Mouse (Mus musculus) B cell, adult 2 months (primary cell): ENCODE measurements around the gene Frem2.

ENCODE experiments used
- DNase-seq, 2 experiments: peaks; one replicate each; pipeline ENCODE4 v3.0.0; 2022

Gene Frem2

GRCm38 (mm10) chr3:53552691-53553090 lies 104.5 kb downstream of the Frem2 start:
- DNase-seq: no peak

DNA sequence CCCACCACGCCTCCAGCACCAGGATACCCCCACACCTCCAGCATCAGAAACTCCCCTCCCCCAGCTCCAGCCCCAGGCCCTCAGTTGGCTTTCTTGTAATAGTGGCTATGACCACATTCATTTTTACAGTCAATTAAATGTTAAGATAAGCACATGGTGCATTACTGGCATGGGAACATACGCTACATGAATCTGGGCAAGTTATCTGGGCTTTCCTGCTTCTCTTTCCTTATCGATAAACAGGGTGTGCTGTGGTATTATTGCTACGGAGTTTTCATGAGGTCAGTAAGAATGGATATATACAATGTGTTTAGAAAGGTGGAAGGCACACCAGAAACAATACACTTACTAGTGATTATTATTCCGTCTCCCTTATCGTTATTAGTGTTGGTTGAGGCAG lies 125.1 kb downstream of the Frem2 start:
- no peak for DNase-seq

GRCm38 (mm10) chr3:53530305-53530704 lies 126.8 kb downstream of the Frem2 start:
- no peak for DNase-seq

DNA sequence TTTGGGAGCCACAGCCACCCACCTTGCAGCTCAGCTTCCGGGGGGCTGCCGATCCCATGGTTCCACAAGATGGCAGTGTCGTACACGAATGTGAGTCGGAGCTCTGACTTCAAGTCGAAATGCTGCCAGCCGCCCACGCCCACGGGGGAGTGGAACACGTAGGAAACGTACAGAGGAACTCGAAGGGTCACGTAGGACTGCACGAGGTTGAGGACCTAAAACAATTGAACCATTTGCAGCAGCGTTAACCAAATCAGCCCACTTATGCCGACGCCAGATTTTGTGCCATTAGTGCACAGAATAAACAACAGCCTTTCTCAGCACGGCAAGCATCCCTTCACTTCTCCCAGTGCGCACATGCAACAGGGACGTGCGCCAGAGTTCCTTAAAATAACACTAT lies 131.4 kb downstream of the Frem2 start:
- DNase-seq: peak; percentile 58 to 69

DNA sequence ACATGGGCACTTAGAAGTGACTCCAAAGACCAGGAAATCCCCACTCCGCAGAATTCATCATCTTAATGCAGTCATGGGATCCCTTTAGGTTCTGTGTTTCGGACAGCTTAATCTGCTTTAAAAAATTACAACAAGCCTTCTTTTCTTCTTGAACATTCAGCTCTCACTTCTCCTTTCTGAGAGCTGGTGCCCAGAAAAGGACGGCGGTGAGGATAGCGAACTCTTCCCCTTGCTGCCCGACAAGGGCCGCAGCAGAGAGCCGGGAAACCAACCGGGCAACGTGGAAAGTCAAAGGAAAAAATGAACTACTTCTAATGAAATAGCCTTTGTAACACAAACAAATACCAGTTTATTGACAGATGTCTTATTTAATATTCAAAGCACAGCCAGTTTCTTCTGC lies 134.4 kb downstream of the Frem2 start:
- no peak for DNase-seq

DNA sequence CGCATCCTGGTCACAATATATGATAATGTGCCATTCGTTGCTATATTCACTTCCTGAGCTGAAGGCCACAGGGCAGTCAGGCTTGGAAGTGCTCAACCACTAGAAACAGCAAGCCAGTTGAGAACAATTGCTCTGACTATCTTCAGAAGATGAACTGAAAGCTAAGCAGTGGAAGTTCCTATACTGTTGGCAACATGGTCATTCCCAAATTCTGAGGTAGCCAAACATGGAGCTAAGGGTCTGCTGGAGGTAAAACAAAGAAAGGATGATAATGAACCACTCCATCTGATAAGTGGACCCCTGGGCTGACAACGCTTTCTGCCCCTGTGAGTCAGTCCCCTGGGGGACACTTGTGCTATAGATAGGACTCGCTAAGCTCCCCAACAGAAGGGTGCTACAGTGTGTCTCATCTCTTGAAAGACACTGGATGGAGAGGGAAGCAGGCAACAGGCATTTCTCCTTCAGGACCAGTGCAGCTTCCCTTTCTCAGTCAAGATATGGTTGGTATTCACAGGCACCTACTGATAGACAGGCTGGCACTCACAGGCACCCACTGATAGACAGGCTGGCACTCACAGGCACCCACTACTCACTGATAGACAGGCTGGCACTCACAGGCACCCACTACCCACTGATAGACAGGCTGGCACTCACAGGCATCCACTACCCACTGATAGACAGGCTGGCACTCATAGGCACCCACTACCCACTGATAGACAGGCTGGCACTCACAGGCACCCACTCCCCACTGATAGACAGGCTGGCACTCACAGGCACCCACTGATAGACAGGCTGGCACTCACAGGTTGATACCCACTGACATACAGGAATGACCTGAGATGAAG lies 142.7 kb downstream of the Frem2 start:
- DNase-seq: no peak

DNA sequence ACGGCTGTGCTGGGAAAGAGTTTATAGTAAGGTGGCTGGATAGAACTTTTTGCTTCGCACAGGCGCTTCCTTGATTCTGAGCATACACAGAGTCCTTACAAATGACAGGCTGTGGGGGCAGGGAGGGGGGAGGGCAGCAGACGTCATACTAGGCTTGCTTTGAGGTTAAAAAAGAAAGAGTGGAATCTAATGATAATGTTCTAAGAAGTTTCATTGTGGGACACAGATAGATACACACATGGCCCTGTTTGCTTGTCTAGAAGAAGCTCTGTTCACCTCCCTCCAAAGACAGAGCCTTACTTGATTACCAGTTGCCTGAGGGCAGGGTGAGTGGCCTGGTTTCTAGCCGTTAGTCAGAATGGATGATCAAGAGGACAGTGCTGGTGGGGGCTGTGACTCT lies 144.1 kb downstream of the Frem2 start:
- no peak for DNase-seq

DNA sequence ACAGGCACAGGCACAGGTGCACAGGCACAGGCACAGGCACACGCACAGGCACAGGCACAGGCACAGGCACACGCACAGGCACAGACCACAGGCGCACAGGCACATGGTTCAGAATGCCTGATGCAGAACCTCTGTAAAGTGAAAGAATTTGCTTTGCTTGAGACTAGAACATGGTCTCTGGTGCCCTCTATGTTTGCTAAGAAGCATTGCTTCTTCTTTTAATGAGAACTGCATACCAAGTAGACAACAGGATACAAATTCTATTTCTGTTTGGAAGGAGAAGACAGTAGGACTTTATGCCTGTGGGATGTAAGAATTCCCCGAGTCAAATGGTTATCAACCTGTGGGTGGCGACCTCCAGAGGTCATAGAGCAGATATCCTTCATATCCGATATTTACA lies 154.7 kb downstream of the Frem2 start:
- DNase-seq: no peak

- DNase-seq: no peak
These were observed 158.7 kb downstream of the Frem2 start for GRCm38 (mm10) chr3:53498351-53498905.

- DNase-seq: no peak
These were observed 168.8 kb downstream of the Frem2 start, which contains the start of gene Stoml3 for GRCm38 (mm10) chr3:53488353-53488752. Gene Stoml3 (plus strand): TSS chr3:53488653.

GRCm38 (mm10) chr3:53486996-53487576 lies 170.1 kb downstream of the Frem2 start:
- no peak for DNase-seq

DNA sequence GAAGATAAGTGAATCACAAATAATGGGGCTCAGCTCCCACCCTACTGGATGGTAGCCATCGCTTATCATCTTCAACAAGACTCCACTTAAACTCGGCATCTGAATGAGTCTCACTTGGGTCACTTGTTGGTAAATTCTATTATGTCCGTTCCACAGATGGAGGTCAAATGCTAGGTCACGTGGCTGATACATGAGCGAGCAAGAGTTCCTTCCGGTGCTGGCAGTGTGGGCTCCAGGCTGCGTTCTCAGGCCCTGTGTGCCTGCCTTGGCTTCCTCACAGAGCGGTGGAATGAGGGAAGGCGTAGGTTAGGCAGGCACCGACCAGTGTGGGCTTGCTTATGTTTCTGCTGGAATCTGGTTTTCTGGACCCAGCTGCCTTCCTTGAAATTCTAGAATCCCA lies 170.6 kb downstream of the Frem2 start:
- no peak for DNase-seq

DNA sequence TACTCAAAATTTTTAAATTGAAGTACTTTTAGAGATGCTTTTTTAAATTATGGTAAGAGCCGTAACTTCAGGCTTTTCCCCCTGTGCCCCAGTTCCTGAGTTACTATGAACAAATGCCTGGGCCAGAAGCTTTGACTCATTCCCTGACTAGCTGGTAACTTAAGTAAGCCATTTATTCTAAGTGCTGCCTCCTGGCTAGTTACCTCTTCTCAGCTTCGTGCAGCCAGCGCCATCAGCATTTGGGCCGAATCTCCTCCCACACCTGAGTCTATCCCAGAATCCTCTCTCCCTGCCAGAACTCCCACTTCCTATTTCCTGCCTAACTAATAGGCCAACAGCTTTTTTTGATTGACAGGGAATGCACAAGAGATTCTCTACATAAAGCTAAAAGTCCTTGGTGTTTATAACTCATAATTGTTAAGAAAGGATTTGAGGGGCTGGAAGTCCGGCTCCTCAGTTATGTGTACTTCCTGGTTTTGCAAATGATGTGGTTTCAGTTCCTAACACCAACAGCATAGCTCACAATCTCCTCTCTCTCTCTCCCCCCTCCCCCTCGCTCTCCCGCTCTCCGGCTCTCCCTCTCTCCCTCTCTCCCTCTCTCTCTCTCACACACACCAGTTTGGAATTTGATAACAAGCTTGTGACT lies 173.6 kb downstream of the Frem2 start:
- DNase-seq: no peak

DNA sequence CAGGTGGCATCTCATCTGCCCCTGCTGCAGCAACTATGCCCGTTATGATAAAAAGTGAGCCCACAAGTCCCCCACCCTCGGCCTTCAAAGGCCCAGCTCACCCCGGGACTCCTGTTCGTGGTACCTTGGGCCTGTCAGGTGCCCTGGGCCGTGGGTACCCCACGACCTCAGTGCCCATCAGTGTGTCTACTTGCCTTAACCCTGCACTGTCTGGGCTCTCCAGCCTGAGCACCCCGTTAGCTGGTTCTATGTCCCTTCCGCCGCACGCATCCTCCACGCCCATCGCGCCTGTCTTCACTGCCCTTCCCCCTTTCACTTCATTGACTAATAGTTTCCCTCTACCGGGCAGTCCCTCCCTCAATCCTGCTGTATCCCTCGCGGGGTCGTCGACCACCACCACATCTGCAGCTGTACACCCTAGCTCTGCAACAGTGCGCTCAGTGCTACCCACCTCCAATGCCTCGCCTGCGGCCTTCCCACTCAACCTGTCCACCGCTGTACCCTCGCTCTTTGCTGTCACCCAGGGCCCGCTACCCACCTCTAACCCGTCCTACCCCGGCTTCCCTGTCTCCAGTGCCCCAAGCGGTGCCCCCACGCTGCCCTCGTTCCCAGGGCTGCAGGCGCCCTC lies 178.6 kb downstream of the Frem2 start:
- DNase-seq: no peak

DNA sequence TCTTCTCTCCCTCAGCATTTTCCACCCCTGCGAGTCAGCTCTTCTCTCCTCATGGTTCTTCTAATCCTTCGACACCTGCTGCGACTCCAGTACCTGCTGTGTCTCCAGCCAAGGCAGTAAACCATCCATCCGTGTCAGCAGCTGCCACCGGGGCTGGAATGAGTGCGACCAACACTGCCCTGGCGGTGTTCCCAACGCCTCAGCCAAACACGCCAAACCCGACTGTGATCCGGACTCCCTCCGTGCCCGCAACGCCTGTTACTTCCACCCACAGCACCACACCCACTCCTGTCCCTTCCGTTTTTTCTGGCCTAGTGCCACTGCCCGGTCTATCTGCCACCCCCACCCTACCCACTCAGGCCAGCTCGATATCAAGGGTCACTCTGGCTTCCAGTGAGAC lies 179.7 kb downstream of the Frem2 start:
- no peak for DNase-seq

GRCm38 (mm10) chr3:53475889-53476288 lies 181.3 kb downstream of the Frem2 start:
- peak; percentile 32 for DNase-seq

- DNase-seq: no peak
These were observed 183.0 kb downstream of the Frem2 start for GRCm38 (mm10) chr3:53474179-53474578.

DNA sequence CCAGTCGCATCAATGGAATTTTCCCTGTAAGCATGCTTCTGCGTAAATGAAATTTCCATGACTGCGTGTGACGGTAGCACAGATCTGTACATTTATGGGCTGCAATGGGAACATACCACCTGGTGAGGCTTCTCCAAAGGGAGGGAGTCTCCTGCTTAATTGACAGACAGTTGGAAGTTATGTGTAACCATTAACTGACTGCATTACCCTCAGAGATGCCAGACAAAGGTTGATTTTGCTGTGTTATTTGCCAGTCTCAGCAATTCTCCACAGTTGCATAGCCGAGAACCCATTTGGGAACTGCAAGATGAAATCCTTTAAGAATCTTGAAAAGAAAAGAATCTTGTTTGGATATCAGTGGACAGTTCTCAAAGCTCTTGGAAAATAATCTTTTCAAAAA lies 185.1 kb downstream of the Frem2 start:
- no peak for DNase-seq

DNA sequence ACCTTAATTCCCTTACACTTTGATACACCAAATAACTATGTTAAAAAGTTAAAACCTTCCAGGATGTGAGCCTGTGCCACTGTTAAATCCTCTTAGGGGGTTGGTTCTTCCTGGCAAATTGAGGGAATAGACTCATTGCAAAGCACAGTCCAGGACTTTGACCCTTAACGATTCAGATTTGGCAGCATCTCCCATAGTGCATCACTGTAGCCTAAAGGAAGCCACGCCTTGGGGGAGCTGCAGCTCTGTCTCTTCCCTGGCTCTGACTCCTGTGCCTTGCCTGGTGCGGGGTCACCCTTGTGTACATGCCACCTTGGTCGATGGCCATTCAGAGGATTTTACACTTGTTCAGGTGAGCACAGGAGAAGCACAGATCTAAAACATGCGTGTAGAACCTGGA lies 187.5 kb downstream of the Frem2 start:
- DNase-seq: no peak

DNA sequence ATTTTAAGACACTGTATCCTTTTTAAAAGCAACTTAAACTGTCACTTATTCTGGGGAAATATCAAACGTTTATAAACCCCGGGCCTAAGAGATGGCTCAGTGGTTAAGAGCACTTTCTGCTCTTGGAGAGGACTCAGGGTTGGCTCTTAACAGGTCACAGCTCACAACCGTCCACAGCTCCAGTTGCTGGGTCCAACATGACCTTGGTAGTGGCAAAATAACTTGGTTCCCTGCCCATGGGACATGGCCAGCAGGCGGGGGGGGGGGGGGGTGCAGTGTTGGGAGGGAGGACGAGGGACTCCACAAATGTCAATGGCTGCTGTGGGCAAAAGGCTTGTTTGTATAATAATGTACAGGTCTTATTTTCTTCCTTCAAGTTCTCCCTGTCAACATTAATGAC lies 189.8 kb downstream of the Frem2 start:
- no peak for DNase-seq

DNA sequence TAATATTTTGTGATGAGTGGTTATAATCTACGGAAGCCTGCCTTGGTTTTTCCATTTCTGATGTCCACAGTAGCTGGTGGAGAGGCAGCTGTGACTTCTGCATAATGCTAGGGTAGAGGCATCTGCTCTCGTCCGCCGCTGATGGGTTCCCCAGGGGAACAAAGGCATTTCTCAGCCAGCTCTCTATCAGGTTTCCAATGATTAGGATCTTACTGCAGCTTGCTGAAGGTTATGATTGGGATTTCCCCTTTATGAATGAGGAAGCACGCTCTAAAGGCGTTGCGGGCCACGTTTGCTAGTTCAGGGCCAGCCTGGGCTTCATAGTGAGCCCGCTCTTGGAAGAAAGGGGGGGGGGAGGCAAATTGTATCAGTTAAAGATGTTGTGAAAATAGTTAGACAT lies 190.7 kb downstream of the Frem2 start:
- DNase-seq: peak; percentile 29 to 43

GRCm38 (mm10) chr3:53465330-53465729 lies 191.8 kb downstream of the Frem2 start:
- no peak for DNase-seq

- peak; percentile 8 to 10 for DNase-seq
These were observed 192.9 kb downstream of the Frem2 start for GRCm38 (mm10) chr3:53464146-53464698.
